Mouse (Mus musculus) stomach, postnatal 0 days (tissue): ENCODE measurements at regions not wholly inside any gene's neighbourhood (a gene's known extent, or its start where the extent isn't known, plus 50 kb on each side); places are given as distances from the start of the nearest gene placed in this dataset.

Source experiments
- ATAC-seq: fragments of 200-750 bp; cut with Nextera tagmentation; 2 replicates; pipeline ENCODE4 v1.8.0; 2017; ENCODE audit not compliant: low FRiP score, low TSS enrichment
- DNase-seq: peaks from one replicate; pipeline ENCODE4 v3.0.0-alpha.2; 2016; ENCODE audit warnings: low spot score
- H3K27ac ChIP-seq: fragments of 300-500 bp; sonication (generic); replicated peaks from 2 replicates; pipeline ENCODE4 v1.5.1; 2014; ENCODE audit warnings: mild to moderate bottlenecking, control low read depth
- H3K27me3 ChIP-seq: fragments of 300-500 bp; sonication (generic); 2 replicates; pipeline ENCODE4 v1.6.1; 2014; ENCODE audit warnings: low read length; ENCODE audit not compliant: control insufficient read depth, insufficient read depth
- H3K36me3 ChIP-seq: fragments of 300-500 bp; sonication (generic); 2 replicates; pipeline ENCODE4 v1.6.1; 2014; ENCODE audit warnings: low read length, mixed read lengths; ENCODE audit not compliant: control insufficient read depth, insufficient read depth
- H3K4me1 ChIP-seq: fragments of 300-500 bp; sonication (generic); replicated peaks from 2 replicates; pipeline ENCODE4 v1.6.1; 2014; ENCODE audit warnings: antibody characterized with exemption; ENCODE audit not compliant: control insufficient read depth, insufficient read depth
- H3K4me2 ChIP-seq: fragments of 300-500 bp; sonication (generic); replicated peaks from 2 replicates; pipeline ENCODE4 v1.6.1; 2014; ENCODE audit warnings: low read depth, mild to moderate bottlenecking, control low read depth, moderate library complexity
- H3K4me3 ChIP-seq: fragments of 300-500 bp; sonication (generic); 2 replicates; pipeline ENCODE4 v1.5.1; 2014; ENCODE audit warnings: low read depth, low read length, control low read depth
- H3K9ac ChIP-seq: fragments of 300-500 bp; sonication (generic); 2 replicates; pipeline ENCODE4 v1.6.1; 2014; ENCODE audit warnings: mild to moderate bottlenecking, low read length, control low read depth, mixed read lengths
- H3K9me3 ChIP-seq: fragments of 300-500 bp; sonication (generic); 2 replicates; pipeline ENCODE4 v1.6.1; 2016; ENCODE audit warnings: low read length; ENCODE audit not compliant: control insufficient read depth
- CTCF ChIP-seq: IDR thresholded peaks from 2 replicates; pipeline ENCODE4 v1.5.1; 2016; ENCODE audit warnings: antibody characterized with exemption, low read depth, mild to moderate bottlenecking, moderate library complexity
- EP300 ChIP-seq: optimal IDR thresholded peaks from 2 replicates; pipeline ENCODE3; 2016; ENCODE audit warnings: antibody characterized with exemption
- WGBS: fragments of 180-500 bp; shearing (Covaris S2); extraction: QIAGEN DNeasy Blood & Tissue Kit; methylation state at CpG from one replicate; pipeline ENCODE4 v1.1.7; 2014; 5-methylcytosine and 5-hydroxymethylcytosine counted together

- H3K9me3 ChIP-seq: no peaks in the 10 kb centered on the region
- no peak for ATAC-seq
- no peak overlapping the region for H3K27ac ChIP-seq
- no peak overlapping the region for H3K4me2 ChIP-seq
- DNase-seq: no peak
- WGBS: 60% methylated on average over 3 of the region's 3 CpGs
- H3K4me3 ChIP-seq: no peak overlapping the region
- no peak overlapping the region for H3K9ac ChIP-seq
- no peaks in the 10 kb centered on the region for H3K4me1 ChIP-seq
- no peaks in the 10 kb centered on the region for H3K27me3 ChIP-seq
- H3K36me3 ChIP-seq: no peaks in the 10 kb centered on the region
- TF ChIP-seq CTCF (no peak), EP300 (no peak)
Measured at GRCm38 (mm10) chrX:166809165-166809564, 223.6 kb upstream of the Egfl6 start.

- Histone ChIP-seq H3K4me2 (no peak overlapping the region), H3K27me3 (no peaks in the 10 kb centered on the region), H3K9ac (no peak overlapping the region), H3K4me3 (no peak overlapping the region), H3K4me1 (no peaks in the 10 kb centered on the region), H3K36me3 (no peaks in the 10 kb centered on the region), H3K9me3 (no peaks in the 10 kb centered on the region), H3K27ac (no peak overlapping the region)
- DNase-seq: no peak
- 77% methylated on average over 5 of the region's 5 CpGs for WGBS
- ATAC-seq: no peak
- TF ChIP-seq CTCF (no peak), EP300 (no peak)
Measured at GRCm38 (mm10) chrX:166808207-166808606, 222.7 kb upstream of the Egfl6 start.

DNA sequence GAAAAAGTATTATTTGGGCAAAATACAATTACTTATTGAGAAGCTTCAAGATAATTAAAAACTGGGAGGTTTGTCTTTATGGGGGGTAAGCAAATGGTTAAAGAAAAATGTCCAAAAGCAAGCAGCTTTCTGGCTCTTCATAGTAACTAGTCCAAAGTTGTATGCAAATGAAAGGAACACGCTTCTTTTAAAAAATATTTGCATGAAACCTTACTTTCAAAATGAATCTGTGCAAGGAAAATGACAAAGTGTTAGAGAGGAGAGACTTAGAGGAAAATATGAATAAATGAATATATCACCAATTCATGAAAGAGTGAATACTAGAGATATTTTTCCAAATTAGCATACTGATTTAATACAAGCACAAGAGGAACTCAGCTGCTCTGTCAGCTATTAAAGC, 220.4 kb upstream of the Egfl6 start:
- H3K9me3 ChIP-seq: no peaks in the 10 kb centered on the region

GRCm38 (mm10) chrX:166805480-166805879, 220.0 kb upstream of the Egfl6 start:
- Histone ChIP-seq H3K4me1 (no peaks in the 10 kb centered on the region), H3K9ac (no peak overlapping the region), H3K36me3 (no peaks in the 10 kb centered on the region), H3K27me3 (no peaks in the 10 kb centered on the region), H3K9me3 (no peaks in the 10 kb centered on the region), H3K27ac (no peak overlapping the region), H3K4me3 (no peak overlapping the region), H3K4me2 (no peak overlapping the region)
- TF ChIP-seq CTCF (no peak), EP300 (no peak)
- ATAC-seq (no peak), DNase-seq (no peak)
- 47% methylated on average over 4 of the region's 4 CpGs for WGBS

More for the DNA sequence above, 220.4 kb upstream of the Egfl6 start:
- no peak for TF ChIP-seq CTCF
- no peak for TF ChIP-seq EP300
- ATAC-seq (no peak), DNase-seq (no peak)
- WGBS: 67% methylated on average over 1 of the region's 1 CpGs
- no peak overlapping the region for H3K4me3 ChIP-seq
- no peaks in the 10 kb centered on the region for H3K36me3 ChIP-seq
- no peak overlapping the region for H3K4me2 ChIP-seq
- H3K27me3 ChIP-seq: no peaks in the 10 kb centered on the region
- no peaks in the 10 kb centered on the region for H3K4me1 ChIP-seq
- no peak overlapping the region for H3K27ac ChIP-seq
- no peak overlapping the region for H3K9ac ChIP-seq

DNA sequence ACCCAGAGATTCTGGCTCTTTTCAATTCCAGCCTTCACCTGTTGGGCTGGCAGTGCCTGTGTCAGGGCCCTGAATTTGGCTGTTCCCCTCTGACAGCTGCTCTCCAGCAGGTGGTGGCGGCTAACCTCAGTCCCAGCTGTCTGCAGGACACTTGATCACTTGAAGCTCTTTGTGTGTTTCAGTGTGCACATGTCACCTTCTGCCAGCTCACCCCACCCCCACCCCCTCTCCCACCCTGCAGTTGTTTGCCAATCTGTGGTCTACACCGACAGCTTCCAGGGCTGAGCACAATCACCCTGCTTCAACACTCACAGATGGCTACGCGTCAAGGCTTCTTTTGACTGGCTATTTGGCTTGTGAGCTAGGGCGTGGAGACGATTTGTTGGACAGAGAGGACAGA, 217.7 kb upstream of the Egfl6 start:
- Histone ChIP-seq H3K27me3 (no peaks in the 10 kb centered on the region), H3K27ac (no peak overlapping the region), H3K4me1 (no peaks in the 10 kb centered on the region), H3K4me3 (no peak overlapping the region), H3K36me3 (no peaks in the 10 kb centered on the region), H3K9me3 (no peaks in the 10 kb centered on the region), H3K9ac (no peak overlapping the region), H3K4me2 (no peak overlapping the region)
- WGBS: 67% methylated on average over 6 of the region's 6 CpGs
- no peak for ATAC-seq
- DNase-seq: peak; percentile 14
- TF ChIP-seq CTCF (no peak), EP300 (no peak)

- DNase-seq (no peak), ATAC-seq (no peak)
- Histone ChIP-seq H3K4me2 (no peak overlapping the region), H3K36me3 (no peaks in the 10 kb centered on the region), H3K4me3 (no peak overlapping the region), H3K27ac (no peak overlapping the region), H3K9me3 (no peaks in the 10 kb centered on the region), H3K9ac (no peak overlapping the region), H3K27me3 (no peaks in the 10 kb centered on the region), H3K4me1 (no peaks in the 10 kb centered on the region)
- 76% methylated on average over 2 of the region's 2 CpGs for WGBS
- TF ChIP-seq EP300: no peak
- TF ChIP-seq CTCF: no peak
Measured at GRCm38 (mm10) chrX:166801017-166801416, 215.5 kb upstream of the Egfl6 start.
